Mouse (Mus musculus): ENCODE results near the gene Ubl7.

DNA sequence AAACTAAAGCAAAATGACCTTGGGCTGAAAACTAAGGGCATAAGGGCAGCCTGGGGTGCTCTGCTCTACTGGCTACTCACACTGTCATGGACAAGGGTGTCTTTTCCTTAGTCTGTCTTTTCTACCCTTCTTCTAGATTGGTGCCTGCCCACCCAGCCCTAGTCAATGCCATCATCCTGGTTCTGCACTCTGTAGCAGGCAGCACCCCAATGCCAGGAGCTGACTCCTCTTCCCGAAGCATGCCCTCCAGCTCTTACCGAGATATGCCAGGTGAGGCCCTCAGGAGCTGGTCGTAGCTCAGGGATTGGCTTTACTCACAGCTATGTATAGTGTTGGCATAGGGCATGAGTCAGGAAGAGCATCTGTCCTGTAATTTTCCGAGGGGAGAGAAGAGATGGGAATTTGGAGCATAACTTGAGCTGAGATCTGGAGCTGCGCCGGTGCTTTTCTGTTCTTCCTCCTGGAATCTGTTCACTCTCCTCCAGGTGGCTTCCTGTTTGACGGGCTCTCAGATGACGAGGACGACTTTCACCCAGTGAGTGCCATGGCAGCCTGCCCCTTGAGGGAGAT, 10.8 kb downstream of the Ubl7 start:
- no peak for TF ChIP-seq RAD21 (IDR thresholded peaks at IDR 0.05; ENCODE audit: low read depth, low read length)
- TF ChIP-seq GATA1 (IDR thresholded peaks at IDR 0.05; ENCODE audit: low read depth, low read length): no peak
- no peak for TF ChIP-seq POLR2AphosphoS2 (IDR thresholded peaks at IDR 0.05; ENCODE audit: low read length)
- no peak for TF ChIP-seq CTCF (IDR thresholded peaks at IDR 0.05 in 2 of 3, conservative IDR thresholded peaks at IDR 0.05 in 1 of 3; ENCODE audit: control insufficient read depth in 1 of 3, insufficient read depth in 1 of 3, low read depth in 2 of 3, low read length in 3 of 3, poor library complexity in 1 of 3, severe bottlenecking in 1 of 3)

Data from MEL (cell line).